Mouse (Mus musculus) brain, embryonic 14.5 days (tissue): ENCODE results near the gene Trpm1.

Experiments
- CTCF ChIP-seq: fragments of 200-500 bp; IDR thresholded peaks from 2 replicates; pipeline ENCODE4 v1.5.1; 2012; ENCODE audit warnings: inconsistent platforms, mild to moderate bottlenecking, moderate library complexity, borderline replicate concordance; ENCODE audit not compliant: insufficient read depth, insufficient read length; ENCODE audit errors: extremely low read depth
- POLR2A ChIP-seq: fragments of 200-500 bp; IDR thresholded peaks from 2 replicates; pipeline ENCODE4 v1.6.1; 2012; ENCODE audit warnings: mild to moderate bottlenecking, inconsistent platforms, borderline replicate concordance; ENCODE audit not compliant: poor library complexity, insufficient read depth, insufficient read length, severe bottlenecking; ENCODE audit errors: extremely low read depth

GRCm38 (mm10) chr7:64150436-64151080, 3.1 kb upstream of the Trpm1 start:
- TF ChIP-seq POLR2A = no peak
- no peak for TF ChIP-seq CTCF
